Mouse (Mus musculus) myocyte (in vitro differentiated cells): ENCODE results near the gene Bco1. TPM values are rescaled to one million over a fixed set of nuclear protein-coding genes. Genes with fewer than 3 reads are reported as not detected.

Experiments used
- H3K27me3 ChIP-seq: one replicate; pipeline ENCODE4 v1.6.1; 2011; ENCODE audit not compliant: control insufficient read depth, insufficient read depth, insufficient read length
- H3K36me3 ChIP-seq: one replicate; pipeline ENCODE4 v1.6.1; 2011; ENCODE audit not compliant: control insufficient read depth, insufficient read depth
- H3K4me2 ChIP-seq: one replicate; pipeline ENCODE4 v1.6.1; 2011; ENCODE audit warnings: low read depth, control low read depth
- H3K4me3 ChIP-seq: one replicate; pipeline ENCODE4 v1.5.1; 2011; ENCODE audit warnings: mild to moderate bottlenecking, control low read depth, moderate library complexity
- H3K79me2 ChIP-seq: one replicate; pipeline ENCODE4 v1.6.1; 2011; ENCODE audit not compliant: control insufficient read depth, insufficient read depth
- H3ac ChIP-seq: one replicate; pipeline ENCODE4 v1.6.1; 2011; ENCODE audit not compliant: control insufficient read depth, insufficient read length
- CEBPB ChIP-seq: IDR thresholded peaks from 2 replicates; pipeline ENCODE4 v1.6.1; 2011; ENCODE audit warnings: mild to moderate bottlenecking, moderate library complexity; ENCODE audit not compliant: poor library complexity, insufficient read depth, severe bottlenecking
- E2F4 ChIP-seq: IDR thresholded peaks from one replicate; pipeline ENCODE4 v1.6.1; 2011; ENCODE audit warnings: mild to moderate bottlenecking, control low read depth, moderate library complexity; ENCODE audit not compliant: insufficient read depth
- MAX ChIP-seq: IDR thresholded peaks from one replicate; pipeline ENCODE4 v1.6.1; 2011; ENCODE audit warnings: low read depth, mild to moderate bottlenecking, control low read depth
- MYOD1 ChIP-seq, 3 experiments: IDR thresholded peaks; one replicate each; pipeline ENCODE4 v1.6.1; 2011; ENCODE audit warnings: control low read depth in 2 of 3, low read depth in 2 of 3, mild to moderate bottlenecking in 2 of 3, moderate library complexity in 1 of 3; ENCODE audit not compliant: insufficient read length in 2 of 3, control insufficient read depth in 1 of 3
- MYOG ChIP-seq, 3 experiments: IDR thresholded peaks; one replicate each; pipeline ENCODE4 v1.6.1; 2011; ENCODE audit warnings: control low read depth in 2 of 3, low read depth in 2 of 3, mild to moderate bottlenecking in 2 of 3; ENCODE audit not compliant: insufficient read length in 2 of 3, control insufficient read depth in 1 of 3, insufficient read depth in 1 of 3
- POLR2A ChIP-seq: IDR thresholded peaks from one replicate; pipeline ENCODE4 v1.6.1; 2011; ENCODE audit warnings: low read depth, mild to moderate bottlenecking, control low read depth, moderate library complexity; ENCODE audit not compliant: insufficient read length
- POLR2AphosphoS2 ChIP-seq: IDR thresholded peaks from one replicate; pipeline ENCODE4 v1.6.1; 2011; ENCODE audit warnings: low read depth, control low read depth; ENCODE audit not compliant: insufficient read length
- REST ChIP-seq: IDR thresholded peaks from one replicate; pipeline ENCODE4 v1.6.1; 2011; ENCODE audit warnings: mild to moderate bottlenecking, control low read depth, moderate library complexity; ENCODE audit not compliant: insufficient read depth, insufficient read length
- SRF ChIP-seq: IDR thresholded peaks from one replicate; pipeline ENCODE4 v1.6.1; 2011; ENCODE audit warnings: low read depth; ENCODE audit not compliant: control insufficient read depth, insufficient read length
- TCF12 ChIP-seq: IDR thresholded peaks from one replicate; pipeline ENCODE4 v1.6.1; 2011; ENCODE audit warnings: mild to moderate bottlenecking, control low read depth; ENCODE audit not compliant: poor library complexity, insufficient read depth, severe bottlenecking
- TCF3 ChIP-seq: IDR thresholded peaks from one replicate; pipeline ENCODE4 v1.6.1; 2011; ENCODE audit warnings: low read depth, control low read depth; ENCODE audit not compliant: insufficient read length
- USF1 ChIP-seq: IDR thresholded peaks from one replicate; pipeline ENCODE4 v1.6.1; 2011; ENCODE audit warnings: low read depth, mild to moderate bottlenecking, control low read depth, moderate library complexity
- polyA plus RNA-seq: library from polyadenylated mRNA; unstranded; fragments of >200 nt; fragmentation: generic; extraction: Trizol; gene quantifications from one replicate; pipeline ENCODE4 v1.2.1, GENCODE M21; 2012; ENCODE audit warnings: missing spikeins

The Bco1 gene
- polyA plus RNA-seq, 1 experiment, result 0.02 TPM

DNA sequence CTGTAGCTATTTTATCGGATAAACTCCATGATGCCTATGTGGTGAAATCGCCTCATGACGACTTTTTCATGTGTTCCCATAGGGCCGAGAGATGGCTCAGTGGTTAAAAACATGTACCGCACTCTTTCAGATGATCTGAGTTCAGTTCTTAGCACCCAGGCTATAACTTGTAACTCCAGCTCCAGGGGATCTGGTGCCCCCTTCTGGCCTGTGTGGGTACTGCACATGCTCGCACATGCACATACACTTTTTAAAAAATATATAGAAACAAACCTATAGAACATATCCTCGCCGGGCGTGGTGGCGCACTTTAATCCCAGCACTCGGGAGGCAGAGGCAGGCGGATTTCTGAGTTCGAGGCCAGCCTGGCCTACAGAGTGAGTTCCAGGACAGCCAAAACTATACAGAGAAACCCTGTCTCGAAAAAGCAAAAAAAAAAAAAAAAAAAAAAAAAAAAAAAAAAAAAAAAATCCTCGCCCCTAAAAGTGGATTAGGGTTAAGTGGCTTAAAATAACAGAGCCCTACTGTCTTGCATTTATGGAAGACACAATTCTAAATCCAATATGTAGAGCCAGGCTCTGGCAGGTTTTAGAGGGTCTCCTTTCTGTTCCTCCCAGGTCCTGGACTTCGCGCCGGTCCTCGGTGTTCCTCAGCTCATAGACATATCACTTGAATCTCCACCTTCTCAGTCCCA is 13.5 kb downstream of the Bco1 start:
- Histone ChIP-seq H3K36me3 (no peaks in the 10 kb centered on the region), H3K4me3 (no peak overlapping the region), H3K27me3 (no peaks in the 10 kb centered on the region), H3K79me2 (no peaks in the 10 kb centered on the region), H3ac (no peak overlapping the region), H3K4me2 (no peak overlapping the region)
- no peak for TF ChIP-seq MAX
- TF ChIP-seq REST, result no peak
- TF ChIP-seq SRF, result no peak
- no peak for TF ChIP-seq MYOG (IDR thresholded peaks at IDR 0.05; ENCODE audit: control insufficient read depth in 1 of 3, insufficient read depth in 1 of 3, insufficient read length in 2 of 3, low read depth in 2 of 3)
- no peak for TF ChIP-seq USF1
- TF ChIP-seq POLR2A, result no peak
- TF ChIP-seq E2F4, result no peak

DNA sequence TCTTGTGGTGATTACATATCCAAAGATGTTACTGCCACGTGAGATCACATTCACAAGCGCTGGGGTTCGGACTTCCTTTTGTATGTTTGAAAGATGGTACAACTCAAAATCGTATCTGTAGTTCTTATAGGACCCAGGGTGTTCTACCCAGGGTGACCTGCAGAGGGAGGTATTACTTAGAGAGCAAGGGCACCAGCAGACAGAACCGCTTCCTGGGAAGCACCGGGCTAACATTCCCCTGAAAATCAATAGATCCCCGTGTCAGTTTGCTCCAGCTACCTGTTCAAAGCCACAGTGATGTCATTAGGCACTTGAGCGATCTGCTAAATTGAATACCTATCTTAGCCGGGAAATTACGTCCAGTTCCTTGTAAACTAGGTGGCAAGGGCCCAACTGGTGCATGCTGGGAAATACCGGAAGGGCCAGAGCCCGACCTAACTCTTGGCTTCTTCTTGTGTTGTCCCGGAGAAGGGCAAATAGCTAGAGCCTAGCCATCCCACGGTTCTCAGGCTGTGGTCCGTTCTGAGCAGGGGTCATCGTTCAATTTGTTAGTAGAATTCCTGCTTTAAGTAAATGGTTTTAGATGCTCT is 14.2 kb downstream of the Bco1 start:
- no peak overlapping the region for H3ac ChIP-seq
- H3K36me3 ChIP-seq, result no peaks in the 10 kb centered on the region
- no peak for TF ChIP-seq REST
- TF ChIP-seq MYOD1 (IDR thresholded peaks at IDR 0.05; ENCODE audit: control insufficient read depth in 1 of 3, insufficient read length in 2 of 3, low read depth in 2 of 3), result no peak
- no peak for TF ChIP-seq TCF3
- no peak for TF ChIP-seq POLR2A
- TF ChIP-seq SRF, result no peak
- TF ChIP-seq MAX, result no peak
- TF ChIP-seq MYOG (IDR thresholded peaks at IDR 0.05; ENCODE audit: control insufficient read depth in 1 of 3, insufficient read depth in 1 of 3, insufficient read length in 2 of 3, low read depth in 2 of 3), result no peak
- no peak for TF ChIP-seq CEBPB
- no peak for TF ChIP-seq USF1
- no peak for TF ChIP-seq E2F4
- no peak for TF ChIP-seq POLR2AphosphoS2
- H3K79me2 ChIP-seq, result no peaks in the 10 kb centered on the region
- no peaks in the 10 kb centered on the region for H3K27me3 ChIP-seq
- H3K4me3 ChIP-seq, result no peak overlapping the region
- H3K4me2 ChIP-seq, result peak overlapping the region; percentile 18

DNA sequence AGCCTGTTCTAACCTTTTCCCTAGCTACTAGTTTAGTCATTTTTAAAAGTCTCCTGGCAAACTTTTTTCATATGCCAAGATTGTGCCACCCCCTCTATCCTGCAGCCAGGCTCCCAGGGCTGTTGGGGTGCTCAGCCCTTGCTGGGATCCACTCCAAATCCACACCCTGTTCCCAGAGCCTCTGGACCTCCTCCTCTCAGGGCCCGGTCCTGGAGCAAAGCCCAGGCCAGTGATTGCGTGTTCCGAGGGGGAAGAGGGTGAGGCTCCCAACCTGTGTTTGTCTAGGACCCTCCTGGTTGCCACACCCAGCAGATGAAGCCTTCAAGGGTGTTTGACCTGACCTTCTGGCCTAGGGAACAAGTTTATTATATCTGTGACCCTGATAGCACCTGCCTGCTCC is 16.0 kb downstream of the Bco1 start:
- TF ChIP-seq CEBPB (no peak), SRF (no peak), TCF12 (no peak), MYOG (IDR thresholded peaks at IDR 0.05; ENCODE audit: control insufficient read depth in 1 of 3, insufficient read depth in 1 of 3, insufficient read length in 2 of 3, low read depth in 2 of 3) (no peak), USF1 (no peak), POLR2A (no peak), E2F4 (no peak), MYOD1 (IDR thresholded peaks at IDR 0.05; ENCODE audit: control insufficient read depth in 1 of 3, insufficient read length in 2 of 3, low read depth in 2 of 3) (no peak), POLR2AphosphoS2 (no peak), MAX (no peak), REST (no peak), TCF3 (no peak)
- Histone ChIP-seq H3K4me2 (no peak overlapping the region), H3K4me3 (no peak overlapping the region), H3ac (no peak overlapping the region), H3K79me2 (no peaks in the 10 kb centered on the region), H3K36me3 (no peaks in the 10 kb centered on the region), H3K27me3 (no peaks in the 10 kb centered on the region)

DNA sequence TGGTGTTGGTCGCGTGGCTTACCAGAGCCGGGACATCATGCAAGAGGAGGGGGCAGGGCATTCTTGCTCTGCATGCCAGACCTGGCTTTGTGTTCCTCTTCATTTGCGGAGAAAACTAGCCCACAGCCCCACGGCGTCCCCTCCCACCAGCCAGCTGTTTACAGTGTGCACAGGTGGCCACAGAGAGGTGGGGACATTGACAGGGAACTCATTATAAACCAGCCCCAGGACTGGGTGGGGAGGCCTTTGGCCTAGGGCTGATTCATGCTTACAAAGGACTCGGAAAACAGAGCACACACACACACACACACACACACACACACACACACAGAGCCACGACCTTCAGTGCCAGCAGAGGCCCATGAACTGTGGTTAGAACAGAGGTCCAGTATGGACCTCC is 16.6 kb downstream of the Bco1 start:
- H3ac ChIP-seq, result no peak overlapping the region
- H3K4me2 ChIP-seq, result no peak overlapping the region
- H3K79me2 ChIP-seq, result no peaks in the 10 kb centered on the region
- H3K27me3 ChIP-seq, result no peaks in the 10 kb centered on the region
- H3K4me3 ChIP-seq, result no peak overlapping the region
- TF ChIP-seq CEBPB, result no peak
- no peak for TF ChIP-seq E2F4
- no peak for TF ChIP-seq SRF
- no peak for TF ChIP-seq POLR2A
- TF ChIP-seq USF1, result no peak
- peak in 1 of 3 experiments; percentile 59 for TF ChIP-seq MYOD1 (IDR thresholded peaks at IDR 0.05; ENCODE audit: control insufficient read depth in 1 of 3, insufficient read length in 2 of 3, low read depth in 2 of 3)
- TF ChIP-seq POLR2AphosphoS2, result no peak
- no peak for TF ChIP-seq TCF3
- TF ChIP-seq MYOG (IDR thresholded peaks at IDR 0.05; ENCODE audit: control insufficient read depth in 1 of 3, insufficient read depth in 1 of 3, insufficient read length in 2 of 3, low read depth in 2 of 3), result peak in 1 of 3 experiments; percentile 64
- TF ChIP-seq REST, result no peak
- TF ChIP-seq MAX, result no peak
- no peak for TF ChIP-seq TCF12
- H3K36me3 ChIP-seq, result no peaks in the 10 kb centered on the region
